Mouse (Mus musculus) monocyte, adult 2 months (primary cell): ENCODE results near the gene A930017K11Rik.

Experiments used
- DNase-seq, 2 experiments: peaks; one replicate each; pipeline ENCODE4 v3.0.0; 2022; ENCODE audit warnings: low spot score in 2 of 2, low read depth in 1 of 2

The A930017K11Rik gene

DNA sequence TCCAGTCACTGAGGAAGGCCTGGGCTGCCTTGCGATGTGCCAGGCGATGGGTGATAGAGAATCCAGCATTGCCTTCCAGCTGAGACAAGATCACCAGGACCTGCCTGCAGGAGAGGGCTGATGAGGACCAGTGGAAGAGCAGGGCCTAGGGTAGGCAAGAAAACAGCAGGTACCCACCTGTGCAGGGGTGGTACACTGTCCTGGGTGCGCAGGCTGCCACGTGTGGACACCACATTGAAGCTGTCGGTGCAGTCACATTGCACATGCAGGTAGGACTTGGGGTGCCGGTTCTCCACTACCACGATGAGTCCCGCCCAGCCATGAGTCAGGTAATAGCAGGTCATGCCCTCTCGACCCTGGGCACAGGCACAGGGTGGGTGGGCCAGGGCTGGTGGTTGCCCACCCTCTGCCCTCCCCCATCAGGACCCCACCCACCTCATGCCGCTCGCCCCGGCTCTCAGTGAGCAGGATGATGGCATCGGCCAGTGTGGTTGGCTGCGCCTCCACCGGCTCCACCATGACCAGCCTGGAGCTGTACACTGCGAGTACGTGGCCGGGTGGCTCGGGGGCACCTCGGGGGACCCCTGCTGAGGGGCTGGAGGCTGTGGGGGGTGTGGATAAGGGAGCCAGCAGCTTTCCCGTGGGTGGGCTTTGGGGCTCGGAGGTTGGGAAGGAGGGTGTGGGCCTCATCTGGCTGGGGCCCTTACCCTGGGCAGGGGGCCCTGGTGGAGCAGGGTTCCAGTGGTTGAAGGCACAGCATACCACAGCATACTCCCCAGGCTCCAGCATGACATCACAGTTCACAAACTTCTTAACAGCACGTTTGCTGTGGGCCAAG, 7.5 kb upstream of the A930017K11Rik start:
- no peak for DNase-seq

DNA sequence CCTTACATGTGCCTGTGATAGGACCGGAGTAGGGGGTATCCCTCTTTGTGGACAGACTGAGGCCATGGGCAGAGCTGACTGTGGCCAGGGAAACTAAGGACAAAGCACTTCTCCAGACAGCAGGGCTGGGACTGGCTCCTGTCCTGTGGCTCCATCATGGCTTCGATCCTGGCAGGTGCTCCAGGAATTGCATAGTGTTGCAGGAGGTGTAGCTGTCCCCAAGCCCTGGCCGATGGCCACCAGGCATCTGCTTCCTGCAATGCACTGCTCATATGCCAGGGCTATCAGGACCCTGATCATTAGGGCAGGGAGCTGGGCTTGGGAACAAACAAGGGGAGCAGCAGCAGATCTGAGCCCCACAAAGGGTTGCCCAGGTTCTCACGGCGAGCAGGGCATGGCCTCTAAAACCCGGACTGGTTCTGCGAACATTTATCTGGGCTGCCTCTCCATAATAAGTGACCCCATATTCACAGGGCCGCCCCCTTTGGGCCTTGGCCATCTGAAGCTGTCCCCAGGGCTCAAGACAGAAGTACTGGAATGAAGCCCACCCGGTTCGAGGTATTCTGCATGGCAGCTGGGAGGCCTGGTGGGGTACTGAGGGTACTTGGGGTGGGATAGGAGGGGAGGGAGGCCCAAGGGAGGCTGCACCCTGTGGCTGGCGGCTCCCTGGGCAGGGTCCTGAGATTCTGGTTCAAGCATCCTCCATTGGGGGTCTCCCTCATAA, 6.6 kb upstream of the A930017K11Rik start:
- no peak for DNase-seq

DNA sequence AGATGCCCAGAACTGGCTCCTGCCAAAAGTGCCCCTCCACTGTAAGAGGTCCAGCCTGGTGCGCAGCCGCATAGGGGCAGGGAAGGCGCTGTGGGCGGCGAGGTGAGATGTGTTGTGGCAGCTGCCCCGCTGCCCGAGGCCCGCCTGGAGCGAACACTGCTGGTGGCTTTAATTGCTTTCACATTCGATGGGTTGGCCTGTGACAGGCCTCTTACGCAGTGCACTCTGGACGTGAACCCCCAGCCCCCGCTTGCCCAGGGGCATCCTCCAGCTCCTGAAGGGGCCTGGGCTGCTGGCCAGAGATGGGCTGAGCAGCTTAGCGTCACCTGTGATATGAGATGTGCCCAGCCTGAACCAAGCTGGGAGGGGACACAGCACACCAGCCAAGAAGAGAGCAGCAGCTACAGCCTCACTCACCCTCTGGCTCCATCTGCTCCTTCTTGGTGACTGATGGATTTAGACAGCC, 5.3 kb upstream of the A930017K11Rik start:
- no peak for DNase-seq

DNA sequence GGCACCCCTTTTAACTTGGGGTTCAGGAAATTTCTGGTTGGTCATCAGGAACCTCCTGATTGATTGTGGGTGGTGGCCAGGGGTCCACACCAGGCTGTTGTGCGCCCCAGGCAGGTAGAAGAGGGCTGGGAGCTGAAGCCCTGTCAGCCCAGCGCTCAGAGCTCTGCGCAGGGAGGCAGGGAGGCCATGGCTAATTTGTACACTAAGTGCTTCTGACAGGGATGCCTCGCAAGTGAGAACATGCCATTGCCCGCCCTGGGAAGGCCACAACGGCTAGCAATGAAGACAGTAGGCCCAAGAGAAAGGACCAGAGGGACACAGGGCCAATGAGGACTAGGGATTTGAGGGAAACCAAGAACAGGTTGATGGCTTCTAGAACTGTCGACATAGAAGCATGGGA, 4.3 kb upstream of the A930017K11Rik start:
- DNase-seq, result no peak

DNA sequence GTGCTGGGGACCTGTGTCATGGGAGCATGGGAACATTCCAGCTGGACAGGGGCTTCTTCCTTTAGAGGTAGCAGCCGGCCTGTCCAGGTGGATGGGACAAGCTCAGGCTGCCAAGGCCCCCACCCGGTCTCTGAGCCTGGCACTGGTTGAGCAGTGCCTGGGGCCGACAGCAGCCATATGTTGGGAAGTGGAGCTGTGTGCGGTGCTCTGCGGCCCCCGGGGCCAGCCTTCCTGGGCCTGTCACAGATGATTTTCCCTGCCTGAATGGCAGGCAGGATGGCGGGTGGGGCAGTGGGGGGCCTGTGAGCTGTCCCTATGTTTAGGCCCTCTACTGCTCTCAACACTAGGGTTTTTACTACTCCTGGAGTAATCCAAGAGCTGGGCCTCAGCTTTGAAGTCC, 3.8 kb upstream of the A930017K11Rik start:
- no peak for DNase-seq

DNA sequence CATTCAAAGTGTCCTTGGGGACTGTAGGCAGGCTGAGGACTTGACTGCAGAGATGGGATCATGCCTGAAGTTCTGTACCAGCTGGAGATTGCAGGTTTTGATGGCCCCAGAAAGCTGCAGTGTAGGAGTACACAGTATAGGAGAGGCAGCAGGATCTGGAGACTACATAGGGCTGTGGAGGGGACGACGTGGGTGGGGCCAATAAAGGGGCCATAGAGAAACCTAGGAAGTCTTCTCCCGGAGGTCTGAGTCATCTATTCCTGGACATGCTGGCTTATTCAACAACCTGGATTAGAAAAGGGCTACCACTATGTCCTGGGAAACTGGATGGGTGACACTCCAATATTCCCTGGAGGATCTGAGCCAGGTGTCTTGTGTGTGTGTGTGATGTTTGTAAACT, 3.4 kb upstream of the A930017K11Rik start:
- no peak for DNase-seq

DNA sequence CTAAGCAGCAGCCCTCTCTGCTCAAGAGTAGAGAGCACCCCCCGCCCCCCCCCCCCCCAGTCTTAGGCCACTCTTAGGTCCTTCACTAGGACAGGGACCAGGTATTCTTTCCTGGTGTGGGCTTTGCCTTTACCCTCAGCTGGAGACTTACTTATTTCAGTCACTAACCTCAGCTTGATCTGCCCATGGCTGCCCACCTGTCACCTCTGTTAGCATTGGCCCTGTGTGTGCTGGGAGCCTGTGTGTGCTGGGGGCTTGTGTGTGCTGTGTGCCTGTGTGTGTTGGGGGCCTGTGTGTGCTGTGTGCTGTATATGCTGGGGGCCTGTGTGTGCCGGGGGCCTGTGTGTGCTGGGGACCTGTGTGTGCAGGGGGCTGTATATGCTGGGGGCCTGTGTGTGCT, 2.3 kb upstream of the A930017K11Rik start:
- no peak for DNase-seq

DNA sequence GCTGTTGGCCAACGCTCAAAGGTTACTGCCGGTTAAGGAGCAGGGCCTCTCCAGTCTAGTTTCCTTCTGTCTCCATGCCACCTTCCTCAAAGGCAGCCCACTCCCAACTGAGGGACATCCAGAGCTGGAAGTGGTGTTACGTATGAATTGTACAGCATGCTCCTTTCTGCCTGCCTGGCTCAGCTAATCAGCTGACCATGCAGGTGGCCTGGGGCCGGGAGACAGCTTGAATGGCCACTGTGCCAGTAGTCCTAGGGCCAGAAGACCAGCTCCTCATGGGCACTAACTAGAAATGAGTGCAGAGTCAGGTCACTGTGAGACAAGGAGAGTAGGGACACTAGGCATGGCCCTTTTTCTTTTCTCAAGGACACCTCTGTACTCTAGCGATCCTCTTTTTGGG, 796 bp upstream of the A930017K11Rik start:
- DNase-seq, result no peak

DNA sequence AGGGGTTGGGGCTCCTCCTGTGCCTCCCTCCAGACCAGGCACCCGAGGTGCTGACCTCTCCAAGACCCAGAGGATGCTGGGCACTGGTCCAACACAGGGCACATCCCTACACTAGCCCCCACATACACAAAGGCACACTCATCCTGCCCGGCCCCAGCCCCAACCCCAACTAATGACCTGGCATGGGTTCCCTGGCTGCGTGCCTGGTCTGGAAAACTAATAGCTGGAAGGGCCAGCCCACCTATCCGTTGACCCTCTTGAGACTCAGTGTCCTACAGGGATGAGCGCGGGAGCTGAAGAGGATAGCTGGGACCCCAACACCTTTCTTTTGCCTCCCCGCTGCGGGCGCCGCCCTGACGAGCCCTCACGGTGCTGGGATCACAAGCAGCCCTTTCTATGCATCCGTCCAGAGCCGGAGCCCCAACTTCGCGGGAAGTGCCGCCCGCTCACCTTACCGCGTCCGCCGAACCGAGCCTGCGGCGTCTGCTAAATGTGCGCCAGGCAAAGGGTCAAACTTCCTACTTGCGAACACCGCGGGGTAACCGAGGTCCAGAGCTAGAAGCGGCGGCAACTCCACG, 1.1 kb downstream of the A930017K11Rik start:
- no peak for DNase-seq

DNA sequence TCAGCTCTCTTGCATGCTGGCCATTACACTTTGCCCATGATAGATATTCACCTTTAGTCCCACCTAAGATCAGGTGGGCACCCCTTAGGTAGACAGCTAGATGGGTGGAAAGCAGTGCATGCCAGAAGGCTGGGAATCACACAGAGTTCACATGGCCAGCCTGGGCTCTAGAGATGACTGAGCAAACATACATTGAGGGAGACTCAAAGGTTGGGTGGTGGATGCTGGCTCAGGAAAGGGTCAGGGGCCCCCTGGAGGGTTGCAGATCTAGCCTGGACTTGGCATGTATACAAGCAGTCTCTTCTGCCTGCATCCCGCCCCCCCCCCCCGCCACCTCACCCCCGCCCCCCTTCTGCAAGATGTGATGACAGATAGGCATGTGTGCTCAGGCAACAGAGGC, 1.7 kb downstream of the A930017K11Rik start:
- no peak for DNase-seq

DNA sequence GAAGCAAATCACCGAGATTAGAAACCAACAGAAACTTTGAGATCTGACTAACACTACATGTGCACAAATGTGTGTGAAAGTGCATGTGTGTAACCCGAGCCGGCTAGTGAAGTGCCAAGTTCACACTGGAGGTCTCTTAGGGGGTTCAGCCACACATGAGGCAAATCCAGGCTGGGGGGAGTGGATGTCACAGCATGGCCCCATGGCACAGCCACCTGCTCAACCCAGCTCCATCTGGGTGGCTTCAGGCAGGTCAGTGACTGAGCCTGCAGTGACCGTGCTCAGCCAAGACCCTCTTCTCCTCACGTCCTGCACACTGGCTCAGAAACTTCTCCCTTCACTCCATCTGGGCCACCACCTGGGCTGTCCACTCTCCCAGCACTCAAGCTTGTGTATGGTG, 2.4 kb downstream of the A930017K11Rik start:
- DNase-seq, result no peak

DNA sequence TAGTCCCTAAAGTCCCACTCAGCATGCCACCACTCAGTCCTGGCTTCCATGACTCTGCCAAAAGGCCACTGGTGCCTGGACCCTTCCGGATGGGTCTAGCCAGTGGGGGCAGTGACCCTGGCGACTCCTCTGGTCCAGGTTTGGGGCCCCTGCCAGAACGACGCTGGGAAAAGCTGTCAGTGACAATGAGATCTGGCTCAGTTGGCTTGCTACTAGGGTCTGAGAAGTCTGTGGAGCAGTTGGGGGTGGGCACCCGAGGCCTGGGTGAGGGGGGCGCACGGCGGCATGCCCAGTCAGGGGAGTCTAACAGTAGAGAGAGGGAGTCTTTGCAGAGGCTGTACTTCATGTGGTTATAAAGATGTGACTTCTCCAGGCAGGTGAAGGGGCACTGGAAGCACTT, 4.3 kb downstream of the A930017K11Rik start:
- no peak for DNase-seq

DNA sequence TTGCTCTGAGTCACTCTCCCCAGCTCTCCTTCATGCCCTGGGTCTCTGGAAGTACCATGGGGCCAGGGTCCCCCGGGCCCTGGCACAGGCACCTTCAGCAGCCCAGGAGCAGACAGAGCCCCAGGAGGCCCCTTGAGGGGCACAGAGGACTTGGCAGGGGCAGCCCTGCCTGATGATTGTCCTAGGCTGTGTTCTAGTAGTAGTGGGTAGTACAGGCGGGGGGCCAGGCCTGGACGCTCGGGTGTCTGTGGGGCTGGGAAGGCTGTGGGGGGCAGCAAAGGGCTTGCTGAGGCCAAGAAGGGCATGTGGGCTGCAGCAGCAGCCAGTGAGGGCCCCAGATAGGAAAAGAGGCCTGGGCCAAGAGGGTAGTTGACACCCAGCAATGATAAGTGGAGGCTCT, 4.8 kb downstream of the A930017K11Rik start:
- no peak for DNase-seq

DNA sequence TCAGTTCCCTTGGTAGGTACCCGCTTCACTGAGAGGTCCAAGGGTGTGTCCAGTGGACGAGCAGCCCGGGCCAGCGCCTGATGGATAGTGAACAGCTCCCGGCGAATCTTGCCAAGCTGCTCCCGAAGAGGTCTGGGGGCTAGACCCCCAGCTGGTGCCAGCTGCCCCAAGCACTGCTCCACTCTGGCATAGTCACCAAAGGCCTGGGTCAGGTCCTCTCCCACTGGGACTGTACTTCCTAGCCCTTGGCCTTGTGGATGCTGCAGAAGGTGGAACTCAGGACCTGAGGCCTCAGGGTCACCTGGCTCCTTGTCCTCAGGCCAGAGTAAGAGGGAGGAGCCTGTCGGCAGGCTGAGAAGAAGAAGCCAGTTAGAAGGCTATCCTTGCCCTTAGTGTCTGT, 5.5 kb downstream of the A930017K11Rik start:
- DNase-seq, result no peak

DNA sequence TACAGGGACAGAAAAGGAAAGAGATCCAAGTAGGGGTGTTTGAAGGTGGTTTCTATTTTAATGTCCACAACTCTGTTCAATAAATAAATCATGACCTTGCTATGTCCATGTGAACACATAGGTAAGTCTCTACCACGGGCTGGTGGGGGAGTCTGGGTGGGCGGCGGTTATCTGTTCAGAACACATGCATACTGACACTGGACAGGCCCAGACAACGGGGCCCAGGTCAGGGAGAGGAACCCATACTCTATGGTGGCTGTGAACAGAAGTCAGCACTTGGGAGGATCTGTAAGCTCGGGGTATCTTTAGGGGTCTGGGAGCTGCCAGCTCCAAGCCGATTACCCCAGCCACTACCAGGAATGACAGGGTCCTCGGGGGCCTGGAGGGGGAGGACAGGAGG, 6.0 kb downstream of the A930017K11Rik start:
- DNase-seq, result no peak

DNA sequence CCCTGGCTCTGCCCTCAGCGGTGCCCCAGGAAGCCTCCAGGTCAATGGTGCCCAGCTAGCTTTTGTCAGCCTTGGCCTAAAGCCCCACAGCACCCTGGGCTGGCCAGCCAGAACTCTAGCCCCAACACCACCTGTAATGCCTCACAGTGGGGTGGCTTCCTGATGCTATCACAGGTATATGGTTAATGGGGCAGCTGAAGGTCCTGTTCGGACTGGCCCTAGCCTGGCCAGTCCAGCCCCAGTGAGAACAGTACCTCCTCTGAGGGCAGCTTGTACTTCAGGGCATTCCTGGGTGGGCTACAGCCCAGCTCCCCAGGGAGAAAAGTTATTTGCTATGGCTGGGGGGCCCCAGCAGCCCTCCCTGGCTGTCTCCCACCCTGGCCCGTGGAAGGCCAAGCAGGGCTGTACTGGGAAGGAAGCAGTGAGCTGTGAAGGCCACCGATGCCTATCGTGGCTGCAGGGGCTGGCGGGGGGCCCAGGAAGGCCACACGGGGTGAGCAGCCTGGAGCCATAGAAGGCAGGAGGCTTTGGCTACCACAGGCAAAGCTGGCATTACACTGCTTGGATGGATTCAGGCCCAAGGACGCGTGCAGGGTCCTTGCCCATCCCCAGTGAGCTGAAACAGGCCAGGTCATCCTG, 6.7 kb downstream of the A930017K11Rik start:
- no peak for DNase-seq

DNA sequence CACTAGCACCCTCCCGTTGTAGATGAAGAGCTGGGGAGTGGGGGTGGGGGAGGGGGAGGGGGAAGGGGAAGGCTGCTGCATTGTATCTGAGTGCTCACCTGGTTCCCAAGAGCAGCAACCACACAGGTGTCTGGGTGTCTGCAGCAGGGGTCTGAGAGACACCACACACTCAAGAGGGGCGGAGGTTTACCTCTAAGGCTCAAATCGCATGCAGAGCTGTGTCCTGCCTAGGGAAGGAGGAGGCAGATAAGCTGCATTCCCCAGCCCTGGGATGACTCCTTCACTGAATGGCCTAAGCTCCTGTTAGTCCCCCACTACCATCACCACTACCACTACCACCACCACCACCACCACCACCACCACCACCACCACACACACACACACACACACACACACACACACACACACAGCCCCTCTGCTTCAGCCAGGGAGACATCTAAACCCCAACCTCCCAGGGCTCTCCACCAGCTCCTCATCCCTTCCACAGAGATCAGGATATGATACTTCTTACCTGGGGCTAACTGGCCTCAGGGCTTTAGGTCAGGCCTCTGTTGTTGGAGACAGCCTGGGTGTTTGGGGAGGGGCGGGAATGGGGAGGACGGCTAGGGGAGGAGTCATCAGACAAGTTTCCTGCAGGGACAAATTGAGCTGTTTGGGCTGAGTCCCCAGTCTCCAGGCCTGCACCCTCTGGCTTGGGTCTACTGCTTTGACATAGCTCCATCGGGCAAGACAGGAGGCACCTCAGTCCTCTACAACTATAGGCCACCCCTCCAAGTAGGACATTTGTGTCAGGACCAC, 7.8 kb downstream of the A930017K11Rik start, which contains the start of the genes Pigq and Nhlrc4:
Gene Pigq, minus strand, starts transcription at position 571 of the 798 bp plus-strand sequence.
Gene Nhlrc4, minus strand, starts transcription at position 596 of the 798 bp plus-strand sequence.
- no peak for DNase-seq

DNA sequence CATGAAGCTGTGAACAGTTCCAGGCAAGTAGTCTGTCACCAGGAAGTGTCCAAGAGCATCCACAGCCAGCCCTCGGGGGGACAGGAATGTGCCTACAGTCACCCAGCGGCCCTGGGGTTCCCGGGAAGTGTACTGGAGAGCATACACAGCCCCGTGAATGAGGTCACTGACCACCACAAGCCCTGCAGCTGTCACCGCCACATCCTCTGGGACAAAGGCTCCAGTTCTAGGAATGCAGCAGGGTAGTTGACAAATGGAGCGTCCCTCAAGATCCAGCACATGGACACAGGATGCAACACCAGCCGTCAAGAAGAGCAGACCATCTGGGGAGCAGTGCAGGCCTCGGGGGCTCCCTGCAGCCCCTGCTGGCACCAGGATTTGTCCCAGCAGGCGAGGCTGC, 8.6 kb downstream of the A930017K11Rik start:
- no peak for DNase-seq

DNA sequence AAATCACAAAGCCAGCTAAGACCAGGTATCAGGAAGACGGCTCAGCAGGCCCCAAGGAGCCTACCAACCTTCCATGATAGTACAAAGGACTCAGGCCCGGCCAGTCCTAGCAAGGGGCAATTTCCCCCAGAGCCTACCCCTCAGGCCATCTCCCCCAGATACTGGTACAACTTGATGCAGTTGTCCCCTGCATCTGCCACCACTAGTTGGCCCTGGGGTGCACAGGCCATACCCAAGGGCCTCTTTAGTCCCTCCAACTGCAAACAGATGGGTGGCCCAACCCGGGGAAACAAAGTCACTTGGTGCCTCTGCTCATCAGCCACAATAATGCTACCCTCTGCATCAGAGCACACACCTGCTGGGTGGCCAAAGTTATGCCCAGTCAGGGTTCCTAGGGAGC, 9.1 kb downstream of the A930017K11Rik start:
- DNase-seq, result no peak

DNA sequence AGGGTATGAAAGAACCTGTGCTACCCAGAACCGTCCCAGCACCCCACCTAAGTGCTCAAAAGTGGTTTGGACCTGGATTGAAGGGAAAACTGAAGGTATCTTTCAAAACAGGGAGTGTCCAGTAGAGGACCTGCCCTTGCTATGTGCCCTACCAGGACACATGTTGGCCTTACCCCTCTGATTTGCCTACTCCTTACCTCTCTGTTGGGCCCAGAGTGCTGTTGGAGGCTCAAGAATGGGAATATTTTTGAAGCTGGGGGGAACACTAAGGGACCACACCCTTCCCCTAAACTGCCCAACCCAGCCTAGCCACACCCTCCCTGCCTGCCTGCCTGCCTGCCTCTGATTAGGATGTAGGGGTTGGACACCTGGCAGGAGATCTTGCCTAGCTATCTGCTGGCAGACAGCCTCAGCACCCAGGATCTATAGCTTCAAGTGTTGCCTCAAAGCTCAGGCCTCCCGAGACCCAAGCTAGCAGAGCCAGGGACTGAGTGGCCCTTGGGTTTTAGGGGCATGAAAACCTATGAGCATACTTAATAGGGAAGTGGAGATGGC, 9.7 kb downstream of the A930017K11Rik start:
- DNase-seq, result peak in 1 of 2 experiments; percentile 24
